Mouse (Mus musculus): ENCODE measurements around the gene Mon1a. TPM values are rescaled to one million over a fixed set of nuclear protein-coding genes. Genes with fewer than 3 reads are reported as not detected.

Mon1a gene
- polyA plus RNA-seq, 1 experiment = 12.9 TPM

DNA sequence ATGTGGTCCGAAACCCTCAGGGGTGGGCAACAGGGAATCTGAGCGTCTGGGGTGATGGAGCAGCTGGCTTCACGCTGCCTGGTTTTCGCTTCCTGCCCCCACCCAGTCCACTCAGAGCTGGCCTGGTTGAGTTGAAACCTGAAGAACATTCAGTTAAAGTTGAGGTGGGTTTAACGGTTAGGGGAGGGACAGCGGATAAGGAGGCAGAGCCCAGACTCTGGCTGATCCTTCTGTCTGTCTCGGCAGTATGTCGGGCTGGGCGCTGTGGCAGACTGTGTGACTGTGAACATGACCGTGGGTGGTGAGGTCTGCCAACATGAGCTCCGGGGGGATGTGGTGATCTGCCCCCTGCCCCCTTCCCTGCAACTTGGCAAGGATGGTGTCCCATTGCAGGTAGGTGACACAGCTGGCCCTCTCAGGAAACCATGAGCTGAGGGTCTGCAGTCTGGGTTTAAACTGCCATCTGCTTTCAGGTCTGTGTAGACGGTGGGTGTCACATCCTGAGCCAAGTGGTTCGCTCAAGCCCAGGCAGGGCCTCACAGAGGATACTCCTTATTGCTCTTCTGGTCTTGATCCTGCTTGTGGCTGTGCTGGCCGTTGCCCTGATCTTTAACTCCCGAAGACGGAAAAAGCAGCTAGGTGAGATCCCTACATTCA, 26.9 kb downstream of the Mon1a start:
- TF ChIP-seq POLR2A (IDR thresholded peaks at IDR 0.05; ENCODE audit: borderline replicate concordance, control insufficient read depth, low read depth, low read length) = no peak
- 65% methylated on average over 16 of the region's 16 CpGs for WGBS
- Histone ChIP-seq H3K4me3 (replicated peaks; ENCODE audit: control insufficient read depth, low read depth, low read length) (no peak overlapping the region), H3K4me1 (ENCODE audit: control insufficient read depth, insufficient read depth, low read length) (no peaks in the 10 kb centered on the region), H3K27ac (ENCODE audit: control insufficient read depth, insufficient read depth, low read depth, low read length, poor library complexity) (no peak overlapping the region)

DNA sequence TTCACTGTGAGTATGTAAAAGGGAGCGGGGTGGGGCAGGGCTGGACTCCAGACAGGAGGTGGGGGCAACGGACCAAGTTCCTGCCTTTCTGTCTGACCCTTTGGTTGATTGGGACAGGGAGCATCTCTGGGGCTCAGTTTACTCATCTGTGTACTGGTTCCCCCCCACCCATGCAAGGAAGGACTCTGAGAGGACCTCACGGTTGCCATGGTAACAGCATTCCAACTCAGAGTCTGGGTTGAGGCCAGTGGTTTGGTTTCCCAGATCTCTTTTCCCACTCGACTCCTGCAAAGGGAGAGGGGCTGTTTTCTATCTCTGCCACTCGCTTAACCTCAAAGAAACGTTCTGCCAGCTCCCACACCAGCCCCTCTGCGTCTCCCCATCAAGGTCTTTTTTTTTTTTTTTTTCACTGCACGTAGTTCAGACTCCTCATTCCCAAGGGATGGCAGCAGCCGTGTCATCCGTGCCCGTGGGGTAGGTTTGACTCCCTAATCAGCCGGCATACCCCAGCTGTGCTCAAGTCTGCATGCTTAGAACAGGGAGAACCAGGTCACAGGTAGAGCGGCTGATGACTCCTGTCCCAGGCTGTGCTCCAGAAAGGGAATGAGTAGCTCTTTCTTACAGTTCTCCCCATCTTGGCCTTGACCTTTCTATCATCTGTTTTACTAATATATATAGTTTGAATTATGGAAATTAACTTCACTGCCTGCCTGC, 30.1 kb downstream of the Mon1a start:
- 74% methylated on average over 13 of the region's 13 CpGs for WGBS
- Histone ChIP-seq H3K4me3 (replicated peaks; ENCODE audit: control insufficient read depth, low read depth, low read length) (no peak overlapping the region), H3K4me1 (ENCODE audit: control insufficient read depth, insufficient read depth, low read length) (no peaks in the 10 kb centered on the region; the same call in 1 of the 2 replicates), H3K27ac (ENCODE audit: control insufficient read depth, insufficient read depth, low read depth, low read length, poor library complexity) (no peak overlapping the region)
- no peak for TF ChIP-seq POLR2A (IDR thresholded peaks at IDR 0.05; ENCODE audit: borderline replicate concordance, control insufficient read depth, low read depth, low read length)
- TF ChIP-seq CTCF (IDR thresholded peaks at IDR 0.05; ENCODE audit: control insufficient read depth, insufficient read depth, low read length) = no peak

DNA sequence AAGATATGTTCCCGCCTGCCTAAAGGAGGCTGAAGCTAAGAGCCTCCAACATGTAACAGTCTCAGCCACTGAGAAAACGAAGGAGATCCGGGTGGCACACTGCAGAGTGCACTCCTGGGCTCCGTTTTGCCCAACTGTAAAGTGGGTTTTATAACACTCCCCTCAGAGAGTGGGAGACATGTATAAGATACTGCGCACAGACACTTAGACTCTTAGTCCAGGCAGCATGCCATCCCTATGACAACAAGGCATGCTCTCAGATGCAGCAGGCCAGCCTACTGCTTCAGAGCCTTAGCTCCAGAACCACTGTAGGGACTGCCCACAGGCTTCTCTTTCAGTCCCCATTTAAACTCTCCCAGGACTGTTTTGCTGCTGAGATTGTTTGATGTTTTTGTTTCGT, 30.9 kb downstream of the Mon1a start:
- no peaks in the 10 kb centered on the region; the same call in 1 of the 2 replicates for H3K4me1 ChIP-seq (ENCODE audit: control insufficient read depth, insufficient read depth, low read length)
- WGBS = 74% methylated on average over 6 of the region's 6 CpGs
- TF ChIP-seq CTCF (IDR thresholded peaks at IDR 0.05; ENCODE audit: control insufficient read depth, insufficient read depth, low read length) = no peak
- no peak for TF ChIP-seq POLR2A (IDR thresholded peaks at IDR 0.05; ENCODE audit: borderline replicate concordance, control insufficient read depth, low read depth, low read length)
- H3K27ac ChIP-seq (ENCODE audit: control insufficient read depth, insufficient read depth, low read depth, low read length, poor library complexity) = no peak overlapping the region
- H3K4me3 ChIP-seq (replicated peaks; ENCODE audit: control insufficient read depth, low read depth, low read length) = no peak overlapping the region

DNA sequence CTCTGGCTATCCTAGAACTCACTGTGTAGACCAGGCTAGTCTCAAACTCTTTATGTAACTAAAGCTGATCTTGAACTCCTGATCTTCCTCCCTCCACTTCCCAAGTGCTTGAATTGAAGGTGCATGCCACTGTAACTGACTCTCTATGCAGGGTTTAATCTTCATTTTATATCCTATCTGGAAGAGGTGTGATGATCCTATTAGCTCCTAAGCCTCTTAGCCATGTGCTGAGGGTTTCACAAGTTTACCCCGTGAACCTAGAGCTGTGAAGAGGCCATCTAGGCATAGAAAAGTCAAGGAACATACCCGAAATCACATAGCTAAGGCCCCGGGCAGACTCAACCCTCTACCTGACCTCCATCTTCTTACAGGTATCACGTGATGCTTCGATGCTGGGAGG, 31.5 kb downstream of the Mon1a start:
- H3K4me3 ChIP-seq (replicated peaks; ENCODE audit: control insufficient read depth, low read depth, low read length) = no peak overlapping the region

DNA sequence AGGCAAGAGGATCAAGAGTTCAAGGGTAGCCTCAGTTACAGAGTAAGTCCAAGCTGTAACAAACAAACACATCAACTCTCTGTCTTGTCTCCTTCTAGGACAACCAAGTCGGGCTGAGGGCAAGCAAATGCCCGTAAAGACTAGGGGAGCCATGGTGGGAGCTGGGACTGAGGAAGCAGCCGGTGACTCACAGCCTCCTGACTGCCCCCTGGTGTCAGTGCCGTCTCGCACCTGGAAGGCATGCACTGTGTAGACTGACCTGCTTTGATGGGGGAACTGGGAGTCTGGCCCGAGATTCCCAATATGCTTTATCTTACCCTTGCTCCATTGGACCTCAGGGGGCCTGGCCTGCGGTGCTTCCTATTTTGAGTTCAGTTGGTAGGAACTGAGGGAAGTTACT, 35.1 kb downstream of the Mon1a start:
- Histone ChIP-seq H3K27ac (ENCODE audit: control insufficient read depth, insufficient read depth, low read depth, low read length, poor library complexity) (no peak overlapping the region), H3K4me3 (replicated peaks; ENCODE audit: control insufficient read depth, low read depth, low read length) (no peak overlapping the region), H3K4me1 (ENCODE audit: control insufficient read depth, insufficient read depth, low read length) (no peaks in the 10 kb centered on the region; the same call in 1 of the 2 replicates)
- WGBS = 32% methylated on average over 7 of the region's 7 CpGs
- TF ChIP-seq POLR2A (IDR thresholded peaks at IDR 0.05; ENCODE audit: borderline replicate concordance, control insufficient read depth, low read depth, low read length) (no peak), CTCF (IDR thresholded peaks at IDR 0.05; ENCODE audit: control insufficient read depth, insufficient read depth, low read length) (peak; percentile 70)

More for the DNA sequence above, 31.5 kb downstream of the Mon1a start:
- Histone ChIP-seq H3K27ac (ENCODE audit: control insufficient read depth, insufficient read depth, low read depth, low read length, poor library complexity) (no peak overlapping the region), H3K4me1 (ENCODE audit: control insufficient read depth, insufficient read depth, low read length) (no peaks in the 10 kb centered on the region; the same call in 1 of the 2 replicates)
- WGBS = 81% methylated on average over 5 of the region's 5 CpGs
- TF ChIP-seq POLR2A (IDR thresholded peaks at IDR 0.05; ENCODE audit: borderline replicate concordance, control insufficient read depth, low read depth, low read length) (no peak), CTCF (IDR thresholded peaks at IDR 0.05; ENCODE audit: control insufficient read depth, insufficient read depth, low read length) (no peak)

GRCm38 (mm10) chr9:107923956-107924355, 36.0 kb downstream of the Mon1a start:
- Histone ChIP-seq H3K4me1 (ENCODE audit: control insufficient read depth, insufficient read depth, low read length) (no peaks in the 10 kb centered on the region; the same call in 1 of the 2 replicates), H3K4me3 (replicated peaks; ENCODE audit: control insufficient read depth, low read depth, low read length) (no peak overlapping the region), H3K27ac (ENCODE audit: control insufficient read depth, insufficient read depth, low read depth, low read length, poor library complexity) (no peak overlapping the region)
- no peak for TF ChIP-seq POLR2A (IDR thresholded peaks at IDR 0.05; ENCODE audit: borderline replicate concordance, control insufficient read depth, low read depth, low read length)
- TF ChIP-seq CTCF (IDR thresholded peaks at IDR 0.05; ENCODE audit: control insufficient read depth, insufficient read depth, low read length) = no peak
- 3% methylated on average over 6 of the region's 6 CpGs for WGBS

DNA sequence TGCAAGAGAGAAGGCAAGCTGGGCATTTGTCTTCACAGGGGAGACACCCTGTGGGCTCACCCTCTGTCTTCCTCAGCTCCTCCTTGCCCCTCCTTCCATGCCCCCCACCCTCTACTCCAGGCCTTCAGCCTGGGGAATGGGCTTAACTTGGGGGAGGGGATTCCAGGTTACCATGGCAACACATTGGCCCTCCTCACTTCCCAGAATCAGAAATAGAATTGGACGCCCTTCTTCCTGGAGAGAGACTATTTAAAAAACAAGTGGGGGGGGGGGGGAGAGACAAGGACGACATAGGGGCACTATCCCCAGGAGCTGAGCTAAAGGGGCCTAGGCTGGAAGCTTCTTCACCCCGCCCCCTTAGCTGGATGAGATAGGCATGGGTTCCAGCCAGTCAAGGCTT, 37.3 kb downstream of the Mon1a start:
- Histone ChIP-seq H3K4me1 (ENCODE audit: control insufficient read depth, insufficient read depth, low read length) (no peaks in the 10 kb centered on the region; the same call in 1 of the 2 replicates), H3K27ac (ENCODE audit: control insufficient read depth, insufficient read depth, low read depth, low read length, poor library complexity) (no peak overlapping the region), H3K4me3 (replicated peaks; ENCODE audit: control insufficient read depth, low read depth, low read length) (no peak overlapping the region)
- TF ChIP-seq CTCF (IDR thresholded peaks at IDR 0.05; ENCODE audit: control insufficient read depth, insufficient read depth, low read length) (no peak), POLR2A (IDR thresholded peaks at IDR 0.05; ENCODE audit: borderline replicate concordance, control insufficient read depth, low read depth, low read length) (no peak)
- 56% methylated on average over 3 of the region's 3 CpGs for WGBS

GRCm38 (mm10) chr9:107926920-107927420, 39.0 kb downstream of the Mon1a start:
- Histone ChIP-seq H3K4me1 (ENCODE audit: control insufficient read depth, insufficient read depth, low read length) (no peaks in the 10 kb centered on the region; the same call in 1 of the 2 replicates), H3K4me3 (replicated peaks; ENCODE audit: control insufficient read depth, low read depth, low read length) (no peak overlapping the region), H3K27ac (ENCODE audit: control insufficient read depth, insufficient read depth, low read depth, low read length, poor library complexity) (no peak overlapping the region)
- WGBS = 67% methylated on average over 9 of the region's 9 CpGs
- no peak for TF ChIP-seq POLR2A (IDR thresholded peaks at IDR 0.05; ENCODE audit: borderline replicate concordance, control insufficient read depth, low read depth, low read length)
- TF ChIP-seq CTCF (IDR thresholded peaks at IDR 0.05; ENCODE audit: control insufficient read depth, insufficient read depth, low read length) = no peak
